Mouse (Mus musculus) liver, postnatal 0 days (tissue): ENCODE measurements at regions not wholly inside any gene's neighbourhood (a gene's known extent, or its start where the extent isn't known, plus 50 kb on each side); places are given as distances from the start of the nearest gene placed in this dataset.
"Not testable (repeated sequence)": the region's sequence is repeated elsewhere in the genome, so short reads cannot be mapped to it uniquely, and the experiment has no call there.

Experiments used
- ATAC-seq: fragments of 200-750 bp; cut with Nextera tagmentation; 2 replicates; pipeline ENCODE4 v1.8.0; 2017; ENCODE audit warnings: mild to moderate bottlenecking, moderate library complexity
- DNase-seq: peaks from one replicate; pipeline ENCODE4 v3.0.0-alpha.2; 2016
- H3K27ac ChIP-seq: fragments of 300-500 bp; sonication (generic); 2 replicates; pipeline ENCODE4 v1.5.1; 2014; ENCODE audit warnings: antibody characterized with exemption, moderate library complexity, mild to moderate bottlenecking, low read depth
- H3K27me3 ChIP-seq: fragments of 300-500 bp; sonication (generic); 2 replicates; pipeline ENCODE4 v1.6.1; 2014; ENCODE audit warnings: low read length, control low read depth, mixed read lengths; ENCODE audit not compliant: insufficient read depth
- H3K36me3 ChIP-seq: fragments of 300-500 bp; sonication (generic); replicated peaks from 2 replicates; pipeline ENCODE4 v1.6.1; 2014; ENCODE audit warnings: mild to moderate bottlenecking, control low read depth, low read length, moderate library complexity, mixed read lengths; ENCODE audit not compliant: insufficient read depth
- H3K4me1 ChIP-seq: fragments of 300-500 bp; sonication (generic); 2 replicates; pipeline ENCODE4 v1.6.1; 2014; ENCODE audit warnings: antibody characterized with exemption, mild to moderate bottlenecking, control low read depth; ENCODE audit not compliant: insufficient read depth
- H3K4me2 ChIP-seq: fragments of 300-500 bp; sonication (generic); 2 replicates; pipeline ENCODE4 v1.6.1; 2014; ENCODE audit warnings: low read depth, mild to moderate bottlenecking, low read length, moderate library complexity, mixed read lengths
- H3K4me3 ChIP-seq: fragments of 300-500 bp; sonication (generic); 2 replicates; pipeline ENCODE4 v1.5.1; 2014; ENCODE audit warnings: low read depth, low read length
- H3K9ac ChIP-seq: fragments of 300-500 bp; sonication (generic); replicated peaks from 2 replicates; pipeline ENCODE4 v1.6.1; 2014; ENCODE audit warnings: mild to moderate bottlenecking, moderate library complexity
- H3K9me3 ChIP-seq: fragments of 300-500 bp; sonication (generic); 2 replicates; pipeline ENCODE4 v1.6.1; 2016; ENCODE audit warnings: mild to moderate bottlenecking, control low read depth, low read length, mixed read lengths
- CTCF ChIP-seq: sonication (generic); IDR thresholded peaks from 2 replicates; pipeline ENCODE4 v1.5.1; 2016; ENCODE audit warnings: antibody characterized with exemption, low read depth
- EP300 ChIP-seq: IDR thresholded peaks from 2 replicates; pipeline ENCODE4 v1.6.1; 2016; ENCODE audit warnings: antibody characterized with exemption, low read depth, mild to moderate bottlenecking
- WGBS: fragments of 180-500 bp; shearing (Covaris S2); extraction: QIAGEN DNeasy Blood & Tissue Kit; methylation state at CpG from one replicate; pipeline ENCODE4 v1.1.7; 2014; ENCODE audit not compliant: insufficient replicate concordance; 5-methylcytosine and 5-hydroxymethylcytosine counted together

DNA sequence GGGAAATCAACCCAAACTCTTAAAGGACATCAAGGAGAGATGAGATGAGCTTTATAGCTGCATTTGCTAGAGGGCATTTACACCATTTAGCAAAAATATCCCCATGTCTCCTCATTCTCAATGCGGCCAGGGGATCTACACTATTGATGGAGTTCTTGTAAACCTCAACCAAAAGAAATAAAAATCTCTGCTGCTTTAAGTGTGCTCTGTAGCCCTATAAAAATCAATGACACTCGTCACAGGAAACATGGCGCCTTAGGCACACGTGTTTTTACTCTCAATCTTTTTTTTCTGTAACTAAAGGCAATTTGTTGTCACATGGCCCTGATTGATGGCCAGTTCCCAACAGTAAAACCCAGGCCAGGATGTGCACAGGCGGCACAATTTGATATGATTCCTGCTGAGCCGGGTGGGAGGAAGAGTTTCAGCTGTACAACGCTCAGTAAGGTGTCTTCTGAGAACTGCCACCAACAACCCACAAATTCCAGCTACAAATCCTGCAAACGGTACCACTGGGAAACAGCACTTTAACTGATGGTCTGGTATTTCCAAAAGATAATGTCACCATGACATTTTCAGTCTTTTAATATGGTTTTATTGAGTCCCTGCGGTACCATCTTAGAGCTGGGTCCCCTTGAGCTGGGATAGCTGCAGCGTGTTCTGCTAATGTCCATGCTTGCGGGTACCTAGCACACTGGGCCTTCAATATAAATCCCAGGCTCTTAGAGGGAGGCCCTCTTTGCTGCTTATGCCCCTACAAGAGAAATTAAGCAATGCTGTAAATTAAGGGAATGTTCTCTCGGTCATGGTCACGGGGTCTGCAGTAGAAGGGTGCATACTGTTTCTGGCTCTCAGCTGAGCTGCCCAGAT lies 78.8 kb downstream of the Tpbg start:
- WGBS, result 70% methylated on average over 13 of the region's 13 CpGs
- no peak for ATAC-seq
- no peak overlapping the region for H3K27ac ChIP-seq

DNA sequence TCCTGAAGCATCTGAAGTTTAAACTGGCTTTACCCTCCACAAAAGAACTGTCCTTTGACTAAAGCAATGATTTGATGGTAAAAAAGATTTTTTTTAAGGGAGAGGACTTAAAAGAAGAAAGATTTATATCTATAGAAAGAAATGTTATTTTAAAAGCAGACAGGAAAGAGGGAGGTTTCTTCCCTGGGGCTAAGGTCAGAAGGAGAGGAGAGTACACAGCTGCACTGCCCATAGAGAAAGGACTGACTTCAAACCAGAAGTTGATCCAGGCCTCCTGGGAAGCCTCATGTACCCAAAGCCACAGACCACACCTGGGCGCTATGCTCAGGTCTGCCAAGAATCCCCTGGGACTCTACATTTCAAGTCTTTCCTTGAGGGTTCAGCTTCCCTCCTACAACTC lies 83.1 kb downstream of the Tpbg start:
- Histone ChIP-seq H3K9me3 (no peaks in the 10 kb centered on the region), H3K36me3 (no peaks in the 10 kb centered on the region), H3K4me1 (no peaks in the 10 kb centered on the region), H3K4me2 (no peak overlapping the region), H3K27ac (no peak overlapping the region), H3K27me3 (no peaks in the 10 kb centered on the region), H3K9ac (no peak overlapping the region), H3K4me3 (no peak overlapping the region)
- WGBS, result 67% methylated on average over 1 of the region's 1 CpGs
- TF ChIP-seq CTCF, result no peak
- TF ChIP-seq EP300, result no peak
- ATAC-seq (no peak), DNase-seq (no peak)

More for the DNA sequence above, 78.8 kb downstream of the Tpbg start:
- DNase-seq, result no peak
- Histone ChIP-seq H3K27me3 (no peaks in the 10 kb centered on the region), H3K4me2 (no peak overlapping the region), H3K9ac (no peak overlapping the region), H3K4me3 (no peak overlapping the region), H3K4me1 (no peaks in the 10 kb centered on the region), H3K9me3 (no peaks in the 10 kb centered on the region), H3K36me3 (no peaks in the 10 kb centered on the region)
- TF ChIP-seq CTCF, result no peak
- no peak for TF ChIP-seq EP300

GRCm38 (mm10) chr9:85932209-85932608 lies 90.0 kb downstream of the Tpbg start:
- Histone ChIP-seq H3K4me1 (no peaks in the 10 kb centered on the region), H3K9ac (no peak overlapping the region), H3K36me3 (no peaks in the 10 kb centered on the region), H3K27ac (no peak overlapping the region), H3K4me3 (no peak overlapping the region), H3K9me3 (no peaks in the 10 kb centered on the region), H3K4me2 (no peak overlapping the region), H3K27me3 (no peaks in the 10 kb centered on the region)
- ATAC-seq, result no peak
- no peak for DNase-seq
- 80% methylated on average over 3 of the region's 3 CpGs for WGBS
- no peak for TF ChIP-seq CTCF
- no peak for TF ChIP-seq EP300

DNA sequence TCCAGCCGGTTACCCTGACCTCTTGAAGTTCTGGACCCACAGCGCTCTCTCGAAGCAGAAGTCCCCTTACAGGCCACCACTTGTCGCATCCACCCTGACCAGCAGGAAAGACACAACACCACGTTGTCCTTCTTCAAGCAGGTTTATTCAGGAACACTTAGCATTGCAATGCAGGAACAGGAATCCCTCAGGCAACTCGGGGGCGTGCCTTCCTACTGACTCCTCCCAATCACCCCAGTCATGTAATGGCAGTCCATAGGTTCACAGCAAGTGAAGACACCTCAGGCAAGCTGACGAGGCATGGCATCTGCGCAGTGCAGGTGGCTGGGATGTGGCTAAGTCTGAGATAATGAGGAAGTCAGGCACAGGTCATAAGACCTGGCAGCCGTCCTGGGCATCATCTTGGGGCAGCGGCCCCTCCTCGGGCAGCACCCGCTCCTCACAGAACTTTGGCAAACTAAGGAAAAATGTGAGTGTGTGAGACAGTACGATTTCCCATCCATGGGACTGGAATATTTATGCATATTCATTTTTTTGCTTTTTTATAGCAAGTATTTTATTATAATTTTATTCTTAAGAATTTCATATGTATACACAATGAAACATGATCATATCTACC lies 101.0 kb downstream of the Tpbg start:
- not testable (repeated sequence) for H3K27ac ChIP-seq, H3K27me3 ChIP-seq, DNase-seq, H3K4me3 ChIP-seq, H3K4me2 ChIP-seq, ATAC-seq, H3K9me3 ChIP-seq, H3K4me1 ChIP-seq, H3K9ac ChIP-seq, H3K36me3 ChIP-seq
- WGBS, result 78% methylated on average over 14 of the region's 14 CpGs

GRCm38 (mm10) chr9:85948495-85949137 lies 106.4 kb downstream of the Tpbg start:
- ATAC-seq (no peak), DNase-seq (no peak)
- Histone ChIP-seq H3K9me3 (0 out of 2 replicates have a peak, but pooled peaks cover 3% of the 10 kb centered on the region), H3K36me3 (no peaks in the 10 kb centered on the region), H3K27me3 (no peaks in the 10 kb centered on the region), H3K4me1 (no peaks in the 10 kb centered on the region), H3K27ac (no peak overlapping the region), H3K4me3 (no peak overlapping the region), H3K4me2 (no peak overlapping the region), H3K9ac (no peak overlapping the region)
- no peak for TF ChIP-seq CTCF
- TF ChIP-seq EP300, result no peak
- WGBS, result 72% methylated on average over 12 of the region's 12 CpGs

- ATAC-seq (no peak), DNase-seq (no peak)
- Histone ChIP-seq H3K27me3 (no peaks in the 10 kb centered on the region), H3K9me3 (0 out of 2 replicates have a peak, but pooled peaks cover 3% of the 10 kb centered on the region), H3K9ac (no peak overlapping the region), H3K27ac (no peak overlapping the region), H3K4me3 (no peak overlapping the region), H3K4me2 (no peak overlapping the region), H3K36me3 (no peaks in the 10 kb centered on the region), H3K4me1 (no peaks in the 10 kb centered on the region)
- WGBS, result 70% methylated on average over 2 of the region's 2 CpGs
- no peak for TF ChIP-seq CTCF
Measured at GRCm38 (mm10) chr9:85951777-85952176, 109.6 kb downstream of the Tpbg start.
